Mouse (Mus musculus) activated CD4-positive, CD25-positive, alpha-beta regulatory T cell, adult 4 months (primary cell): ENCODE measurements around the gene Ugt1a9. TPM values are rescaled to one million over a fixed set of nuclear protein-coding genes. Genes with fewer than 3 reads are reported as not detected.

Source experiments
- ATAC-seq: one replicate; pipeline ENCODE4 v1.8.0; 2017
- polyA plus RNA-seq, 2 experiments: library from polyadenylated mRNA; unstranded; fragments of 100-300 nt; shearing (Covaris generic); gene quantifications; one replicate each; pipeline ENCODE4 v1.2.1; 2017

Ugt1a9 gene
- polyA plus RNA-seq, 2 experiments from 2014 or later: 0.25 TPM; not detected in 1

- no peak for ATAC-seq
These were observed 115.8 kb downstream of the Ugt1a9 start for GRCm38 (mm10) chr1:88186325-88186935.

GRCm38 (mm10) chr1:88192136-88192535 lies 121.5 kb downstream of the Ugt1a9 start:
- no peak for ATAC-seq

GRCm38 (mm10) chr1:88195687-88196086 lies 125.1 kb downstream of the Ugt1a9 start:
- ATAC-seq: no peak

- no peak for ATAC-seq
These were observed 126.8 kb downstream of the Ugt1a9 start for GRCm38 (mm10) chr1:88197443-88197842.

- ATAC-seq: no peak
These were observed 129.4 kb downstream of the Ugt1a9 start for GRCm38 (mm10) chr1:88199996-88200395.

GRCm38 (mm10) chr1:88200456-88200855 lies 129.9 kb downstream of the Ugt1a9 start, which contains the start of gene Ugt1a2:
Gene Ugt1a2 (plus strand): TSS chr1:88200601.
- no peak for ATAC-seq

GRCm38 (mm10) chr1:88205294-88205922 lies 134.8 kb downstream of the Ugt1a9 start, which contains the start of gene Dnajb3:
Gene Dnajb3 (minus strand): TSS chr1:88205782.
- peak; percentile 77 for ATAC-seq

- ATAC-seq: no peak
These were observed 136.4 kb downstream of the Ugt1a9 start for GRCm38 (mm10) chr1:88206843-88207479.

GRCm38 (mm10) chr1:88211812-88212211 lies 141.2 kb downstream of the Ugt1a9 start, which contains the start of gene Ugt1a1:
Gene Ugt1a1 (plus strand): TSS chr1:88211959.
- no peak for ATAC-seq

- no peak for ATAC-seq
These were observed 141.9 kb downstream of the Ugt1a9 start for GRCm38 (mm10) chr1:88212341-88213045.

GRCm38 (mm10) chr1:88213061-88213460 lies 142.5 kb downstream of the Ugt1a9 start:
- no peak for ATAC-seq

- no peak for ATAC-seq
These were observed 143.3 kb downstream of the Ugt1a9 start for GRCm38 (mm10) chr1:88213766-88214461.

GRCm38 (mm10) chr1:88214462-88214952 lies 143.9 kb downstream of the Ugt1a9 start:
- no peak for ATAC-seq

- ATAC-seq: no peak
These were observed 145.1 kb downstream of the Ugt1a9 start for GRCm38 (mm10) chr1:88215466-88216380.

- ATAC-seq: no peak
These were observed 146.0 kb downstream of the Ugt1a9 start for GRCm38 (mm10) chr1:88216551-88216950.

- no peak for ATAC-seq
These were observed 146.5 kb downstream of the Ugt1a9 start for GRCm38 (mm10) chr1:88217144-88217543.

- ATAC-seq: no peak
These were observed 147.0 kb downstream of the Ugt1a9 start for GRCm38 (mm10) chr1:88217576-88217975.

- no peak for ATAC-seq
These were observed 147.5 kb downstream of the Ugt1a9 start for GRCm38 (mm10) chr1:88218051-88218450.

GRCm38 (mm10) chr1:88218591-88218990 lies 148.0 kb downstream of the Ugt1a9 start:
- ATAC-seq: no peak

- no peak for ATAC-seq
These were observed 148.5 kb downstream of the Ugt1a9 start for GRCm38 (mm10) chr1:88219054-88219453.

GRCm38 (mm10) chr1:88220336-88220735 lies 149.7 kb downstream of the Ugt1a9 start:
- no peak for ATAC-seq
